ENCODE assay signal across 27 mouse cellular contexts in genomic region chr10:100014096-100014495, GRCm38 (mm10). TPM values are rescaled to one million over a fixed set of nuclear protein-coding genes. Genes with fewer than 3 reads are reported as not detected.
A peak's percentile ranks its signal among the peaks of the same experiment; 100 is the strongest.
DNase-seq lines count a peak whose midpoint lies in the region; ATAC-seq and TF ChIP-seq lines count a peak whose summit lies in the region.
"Had no signal": no experiment of that assay in that cellular context is flagged by ENCODE, and none has a peak within 500 bp of the region (broad histone marks: within the 10 kb centered on the region; RNA-seq: fewer than 3 reads in every experiment).

No protein-coding gene starts in this region.

- DNase-seq in lung, adult 2 months = no peak
- DNase-seq: adrenal gland, postnatal 25 days; B cell, adult 2 months; cerebellum, adult 2 months; cerebellum, postnatal 14 days; gastrocnemius, adult 2 months; heart, postnatal 10 days; kidney, postnatal 25 days; right cerebral cortex, postnatal 4 days; thymus, postnatal 4 days had no signal

- WGBS in kidney, embryonic 15.5 days = 36% methylated on average over 2 of the region's 2 CpGs
- WGBS in kidney, embryonic 14.5 days = 43% methylated on average over 2 of the region's 2 CpGs
- 10% methylated on average over 2 of the region's 2 CpGs for WGBS in lung, embryonic 16.5 days
- 36% methylated on average over 2 of the region's 2 CpGs for WGBS in lung, adult 2 months
- 13% methylated on average over 2 of the region's 2 CpGs for WGBS in intestine, embryonic 16.5 days
- WGBS in small intestine, adult 2 months = 13% methylated on average over 2 of the region's 2 CpGs
- WGBS in forebrain, embryonic 12.5 days = 46% methylated on average over 2 of the region's 2 CpGs

- no peak overlapping the region for H3K4me2 ChIP-seq in kidney, embryonic 15.5 days
- H3K4me2 ChIP-seq in kidney, embryonic 14.5 days (replicated peaks; ENCODE audit: low read depth, low read length) = no peak overlapping the region
- no peak overlapping the region for H3K4me2 ChIP-seq in lung, embryonic 16.5 days (ENCODE audit: low read depth, low read length)
- H3K4me2 ChIP-seq in intestine, embryonic 16.5 days (ENCODE audit: low read depth, low read length) = no peak overlapping the region
- no peak overlapping the region for H3K4me2 ChIP-seq in forebrain, embryonic 12.5 days
- H3K4me2 ChIP-seq: forebrain, embryonic 15.5 days; heart, embryonic 13.5 days; hindbrain, embryonic 15.5 days; limb, embryonic 15.5 days; midbrain, embryonic 15.5 days had no signal

- peaks cover 31% of the 10 kb centered on the region for H3K27me3 ChIP-seq in kidney, embryonic 15.5 days
- H3K27me3 ChIP-seq in kidney, embryonic 14.5 days (ENCODE audit: control insufficient read depth, insufficient read depth, low read length) = peaks cover 4% of the 10 kb centered on the region
- no peaks in the 10 kb centered on the region; the same call in 1 of the 2 replicates for H3K27me3 ChIP-seq in lung, embryonic 16.5 days (ENCODE audit: control insufficient read depth, insufficient read depth, low read depth, low read length)
- H3K27me3 ChIP-seq in intestine, embryonic 16.5 days (replicated peaks; ENCODE audit: control insufficient read depth, insufficient read depth, low read length) = no peaks in the 10 kb centered on the region
- no peaks in the 10 kb centered on the region for H3K27me3 ChIP-seq in small intestine, adult 2 months (ENCODE audit: control insufficient read depth, insufficient read depth, low read length)
- peaks cover 47% of the 10 kb centered on the region for H3K27me3 ChIP-seq in forebrain, embryonic 12.5 days
- H3K27me3 ChIP-seq: forebrain, embryonic 15.5 days; heart, embryonic 13.5 days had no signal

- no peak overlapping the region for H3K9ac ChIP-seq in kidney, embryonic 15.5 days
- no peak overlapping the region for H3K9ac ChIP-seq in kidney, embryonic 14.5 days (ENCODE audit: low read depth, low read length)
- H3K9ac ChIP-seq in lung, embryonic 16.5 days (ENCODE audit: low read length) = no peak overlapping the region
- H3K9ac ChIP-seq in intestine, embryonic 16.5 days (ENCODE audit: low read depth, low read length) = no peak overlapping the region
- no peak overlapping the region for H3K9ac ChIP-seq in forebrain, embryonic 12.5 days
- H3K9ac ChIP-seq: forebrain, embryonic 15.5 days; heart, embryonic 13.5 days; hindbrain, embryonic 15.5 days; limb, embryonic 15.5 days; liver, embryonic 14.5 days; midbrain, embryonic 15.5 days; neural tube, embryonic 12.5 days had no signal

- no peaks in the 10 kb centered on the region for H3K36me3 ChIP-seq in kidney, embryonic 15.5 days
- no peaks in the 10 kb centered on the region for H3K36me3 ChIP-seq in kidney, embryonic 14.5 days (ENCODE audit: control insufficient read depth, insufficient read depth, low read length)
- H3K36me3 ChIP-seq in lung, embryonic 16.5 days (ENCODE audit: control insufficient read depth, insufficient read depth, low read length) = no peaks in the 10 kb centered on the region
- H3K36me3 ChIP-seq in intestine, embryonic 16.5 days (ENCODE audit: control insufficient read depth, insufficient read depth, low read length) = no peaks in the 10 kb centered on the region
- H3K36me3 ChIP-seq in small intestine, adult 2 months (ENCODE audit: control insufficient read depth, insufficient read depth, low read length) = no peaks in the 10 kb centered on the region
- H3K36me3 ChIP-seq in forebrain, embryonic 12.5 days (replicated peaks) = no peaks in the 10 kb centered on the region
- H3K36me3 ChIP-seq: forebrain, embryonic 15.5 days; heart, embryonic 13.5 days; hindbrain, embryonic 10.5 days; hindbrain, embryonic 15.5 days; limb, embryonic 15.5 days; midbrain, embryonic 15.5 days; neural tube, embryonic 12.5 days had no signal

- no peak for TF ChIP-seq CTCF in lung, adult 2 months (IDR thresholded peaks at IDR 0.05; ENCODE audit: insufficient read depth, low read length)
- TF ChIP-seq CTCF in small intestine, adult 2 months (IDR thresholded peaks at IDR 0.05; ENCODE audit: extremely low read depth, insufficient read length, insufficient replicate concordance, low read depth, low read length) = no peak

- H3K4me1 ChIP-seq in kidney, embryonic 15.5 days = peaks cover 36% of the 10 kb centered on the region
- peaks cover 20% of the 10 kb centered on the region for H3K4me1 ChIP-seq in kidney, embryonic 14.5 days (ENCODE audit: control insufficient read depth, insufficient read depth, low read length)
- peaks cover 29% of the 10 kb centered on the region for H3K4me1 ChIP-seq in lung, embryonic 16.5 days (replicated peaks; ENCODE audit: control insufficient read depth, insufficient read depth, low read length)
- no peaks in the 10 kb centered on the region for H3K4me1 ChIP-seq in lung, adult 2 months (ENCODE audit: control insufficient read depth, insufficient read depth, low read length)
- peaks cover 23% of the 10 kb centered on the region for H3K4me1 ChIP-seq in intestine, embryonic 16.5 days (ENCODE audit: control insufficient read depth, insufficient read depth, low read length)
- H3K4me1 ChIP-seq in small intestine, adult 2 months (ENCODE audit: control insufficient read depth, insufficient read depth, insufficient read length, low read length) = peaks cover 5% of the 10 kb centered on the region; the same call in 1 of the 2 replicates
- peaks cover 27% of the 10 kb centered on the region for H3K4me1 ChIP-seq in forebrain, embryonic 12.5 days

- no peak for TF ChIP-seq POLR2A in lung, adult 2 months (IDR thresholded peaks at IDR 0.05; ENCODE audit: borderline replicate concordance, extremely low read depth, low read depth, low read length)
- TF ChIP-seq POLR2A in small intestine, adult 2 months (IDR thresholded peaks at IDR 0.05; ENCODE audit: low read depth, low read length) = no peak

- no peak for ATAC-seq in kidney, embryonic 15.5 days (replicated peaks; ENCODE audit: low FRiP score)
- no peak for ATAC-seq in kidney, embryonic 14.5 days (ENCODE audit: low FRiP score, low TSS enrichment)
- ATAC-seq in lung, embryonic 16.5 days (ENCODE audit: low read depth) = no peak
- ATAC-seq in intestine, embryonic 16.5 days = no peak; the same call in 1 of the 2 replicates
- ATAC-seq in forebrain, embryonic 12.5 days (ENCODE audit: low FRiP score) = no peak
- ATAC-seq: forebrain, embryonic 15.5 days; inflammation-experienced regulatory T-cells, adult 6 months; lung, postnatal 0 days; midbrain, embryonic 15.5 days had no signal

- H3K27ac ChIP-seq in kidney, embryonic 15.5 days = 0 out of 2 replicates have a peak overlapping the region, but pooled peaks have one; percentile 45
- H3K27ac ChIP-seq in kidney, embryonic 14.5 days (ENCODE audit: low read depth, low read length) = no peak overlapping the region
- H3K27ac ChIP-seq in lung, embryonic 16.5 days (ENCODE audit: low read length) = peak overlapping the region; percentile 31; the same call in 1 of the 2 replicates
- H3K27ac ChIP-seq in intestine, embryonic 16.5 days (ENCODE audit: low read length) = peak overlapping the region; percentile 62
- H3K27ac ChIP-seq in small intestine, adult 2 months (ENCODE audit: insufficient read depth, low read depth, low read length) = peak overlapping the region; percentile 57
- no peak overlapping the region for H3K27ac ChIP-seq in forebrain, embryonic 12.5 days
- H3K27ac ChIP-seq: forebrain, embryonic 15.5 days; gastrocnemius, adult 2 months; heart, embryonic 13.5 days; hindbrain, embryonic 10.5 days; hindbrain, embryonic 15.5 days; limb, embryonic 15.5 days; liver, embryonic 14.5 days; macrophage; midbrain, embryonic 15.5 days; neural tube, embryonic 12.5 days had no signal

- no peak overlapping the region for H3K4me3 ChIP-seq in kidney, embryonic 15.5 days (replicated peaks)
- H3K4me3 ChIP-seq in kidney, embryonic 14.5 days (ENCODE audit: low read length) = no peak overlapping the region
- H3K4me3 ChIP-seq in lung, embryonic 16.5 days (ENCODE audit: low read length) = no peak overlapping the region
- H3K4me3 ChIP-seq in lung, adult 2 months (replicated peaks; ENCODE audit: extremely low read depth, low read depth, low read length) = no peak overlapping the region
- no peak overlapping the region for H3K4me3 ChIP-seq in intestine, embryonic 16.5 days (ENCODE audit: low read length)
- H3K4me3 ChIP-seq in small intestine, adult 2 months (ENCODE audit: low read depth, low read length) = no peak overlapping the region
- H3K4me3 ChIP-seq in forebrain, embryonic 12.5 days (replicated peaks) = no peak overlapping the region
- H3K4me3 ChIP-seq: forebrain, embryonic 15.5 days; gastrocnemius, adult 2 months; heart, embryonic 13.5 days; hindbrain, embryonic 10.5 days; hindbrain, embryonic 15.5 days; limb, embryonic 15.5 days; midbrain, embryonic 15.5 days; neural tube, embryonic 12.5 days had no signal

- H3K9me3 ChIP-seq in kidney, embryonic 15.5 days (replicated peaks) = no peaks in the 10 kb centered on the region
- H3K9me3 ChIP-seq in kidney, embryonic 14.5 days (ENCODE audit: control insufficient read depth, low read length) = no peaks in the 10 kb centered on the region
- no peaks in the 10 kb centered on the region for H3K9me3 ChIP-seq in lung, embryonic 16.5 days (ENCODE audit: control insufficient read depth, low read length)
- H3K9me3 ChIP-seq in intestine, embryonic 16.5 days (ENCODE audit: control insufficient read depth, low read length) = no peaks in the 10 kb centered on the region
- no peaks in the 10 kb centered on the region for H3K9me3 ChIP-seq in forebrain, embryonic 12.5 days
- H3K9me3 ChIP-seq: forebrain, embryonic 15.5 days; heart, embryonic 13.5 days; hindbrain, embryonic 10.5 days; hindbrain, embryonic 15.5 days; limb, embryonic 15.5 days; midbrain, embryonic 15.5 days; neural tube, embryonic 12.5 days had no signal

RNA-seq across cellular contexts. Expression of gene Kitl, which starts 1.3 kb away (rescaled TPM):
- 24.3 and 26.3 TPM in 2 replicates for polyA plus RNA-seq in kidney, embryonic 15.5 days (2015; fragmentation: Nextera tagmentation; extraction: Ambion mirVana)
- polyA plus RNA-seq in kidney, embryonic 14.5 days (2014; fragmentation: Nextera tagmentation; extraction: Ambion mirVana) = 16.7 and 35.2 TPM in 2 replicates
- polyA plus RNA-seq in lung, embryonic 16.5 days (2015; fragmentation: Nextera tagmentation; extraction: Ambion mirVana) = 38.5 and 41.2 TPM in 2 replicates
- 117 and 119 TPM in 2 replicates for polyA plus RNA-seq in lung, adult 2 months (2012; rRNA removed)
- 21.3 and 22.5 TPM in 2 replicates for polyA plus RNA-seq in intestine, embryonic 16.5 days (2015; fragmentation: Nextera tagmentation; extraction: Ambion mirVana)
- polyA plus RNA-seq in small intestine, adult 2 months (2012; rRNA removed) = 4.9 and 15.2 TPM in 2 replicates
- polyA plus RNA-seq in forebrain, embryonic 12.5 days (2016; fragmentation: Nextera tagmentation; extraction: Ambion mirVana) = 15.8 and 22.8 TPM in 2 replicates

Comparison
In these comparisons a context has a peak if more than half of its experiments do, and no peak if none do; other contexts are left out.
1. H3K27ac ChIP-seq: peak in kidney, embryonic 15.5 days (single experiment), lung, embryonic 16.5 days (single experiment), intestine, embryonic 16.5 days (single experiment) and small intestine, adult 2 months (single experiment); none in kidney, embryonic 14.5 days (single experiment) and forebrain, embryonic 12.5 days (single experiment).